10 mouse cellular contexts compared by ENCODE assay signal in the genomic region with DNA sequence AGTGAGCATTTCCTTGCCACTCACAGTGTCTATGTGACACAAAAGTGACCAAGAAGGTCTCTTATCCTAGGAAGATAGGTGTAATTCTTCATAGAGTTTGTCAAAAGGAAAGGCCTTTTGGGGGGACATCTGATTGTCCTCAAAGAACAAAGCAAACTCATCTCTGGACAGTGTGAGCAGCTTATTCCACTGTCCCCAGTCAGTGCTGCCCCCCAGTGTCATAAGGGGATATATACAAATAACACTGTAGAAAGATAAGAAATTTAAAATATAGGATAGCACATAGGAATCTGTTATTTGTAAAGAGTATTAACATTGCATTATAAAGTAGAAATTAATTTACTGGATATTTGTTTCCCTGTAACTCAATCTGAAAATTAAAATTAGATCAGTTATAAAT. TPM values are rescaled to one million over a fixed set of nuclear protein-coding genes. Genes with fewer than 3 reads are reported as not detected.
DNase-seq lines count a peak whose midpoint lies in the region; ATAC-seq and TF ChIP-seq lines count a peak whose summit lies in the region.
"Had no signal": no experiment of that assay in that cellular context is flagged by ENCODE, and none has a peak within 500 bp of the region (broad histone marks: within the 10 kb centered on the region; RNA-seq: fewer than 3 reads in every experiment).

No protein-coding gene starts in this region.

- no peak for DNase-seq in forebrain, postnatal 0 days
- no peak for DNase-seq in midbrain, embryonic 11.5 days (ENCODE audit: low spot score, missing footprints)
- peak; percentile 49 for DNase-seq in embryo, embryonic 10.5 days (ENCODE audit: low spot score)
- no peak for DNase-seq in ovary, postnatal 36 days (ENCODE audit: low spot score)
- DNase-seq in right cerebral cortex, postnatal 10 days (ENCODE audit: low spot score in 2 of 2) = no peak

- H3K4me3 ChIP-seq in forebrain, postnatal 0 days (ENCODE audit: low read depth, low read length) = no peak overlapping the region
- H3K4me3 ChIP-seq in forebrain, embryonic 15.5 days = no peak overlapping the region
- H3K4me3 ChIP-seq in midbrain, embryonic 12.5 days = no peak overlapping the region
- no peak overlapping the region for H3K4me3 ChIP-seq in midbrain, embryonic 11.5 days (ENCODE audit: low read depth, low read length)
- H3K4me3 ChIP-seq in neural tube, embryonic 15.5 days (replicated peaks) = peak overlapping the region; percentile 23
- H3K4me3 ChIP-seq: heart, embryonic 13.5 days; liver, embryonic 15.5 days had no signal

- H3K36me3 ChIP-seq in forebrain, postnatal 0 days (ENCODE audit: insufficient read depth) = no peaks in the 10 kb centered on the region
- H3K36me3 ChIP-seq in forebrain, embryonic 15.5 days = no peaks in the 10 kb centered on the region
- no peaks in the 10 kb centered on the region for H3K36me3 ChIP-seq in midbrain, embryonic 12.5 days
- no peaks in the 10 kb centered on the region for H3K36me3 ChIP-seq in midbrain, embryonic 11.5 days (ENCODE audit: control insufficient read depth, insufficient read depth, low read length)
- no peaks in the 10 kb centered on the region for H3K36me3 ChIP-seq in neural tube, embryonic 15.5 days
- H3K36me3 ChIP-seq: heart, embryonic 13.5 days; liver, embryonic 15.5 days had no signal

- H3K27me3 ChIP-seq in forebrain, postnatal 0 days (ENCODE audit: insufficient read depth, low read length) = no peaks in the 10 kb centered on the region; the same call in 1 of the 2 replicates
- H3K27me3 ChIP-seq in forebrain, embryonic 15.5 days = no peaks in the 10 kb centered on the region
- H3K27me3 ChIP-seq in midbrain, embryonic 12.5 days = peaks cover 46% of the 10 kb centered on the region
- peaks cover 14% of the 10 kb centered on the region for H3K27me3 ChIP-seq in midbrain, embryonic 11.5 days (ENCODE audit: control insufficient read depth, insufficient read depth, low read length)
- peaks cover 18% of the 10 kb centered on the region; the same call in 1 of the 2 replicates for H3K27me3 ChIP-seq in neural tube, embryonic 15.5 days (replicated peaks)

- TF ChIP-seq CTCF in forebrain, postnatal 0 days (IDR thresholded peaks at IDR 0.05; ENCODE audit: low read depth) = peak; percentile 53

- no peak for ATAC-seq in forebrain, postnatal 0 days
- ATAC-seq in forebrain, embryonic 15.5 days (replicated peaks) = no peak
- ATAC-seq in midbrain, embryonic 12.5 days (ENCODE audit: low FRiP score, low read depth) = no peak
- ATAC-seq in midbrain, embryonic 11.5 days (ENCODE audit: low FRiP score) = no peak
- ATAC-seq in neural tube, embryonic 15.5 days (ENCODE audit: low FRiP score) = no peak

- 0 out of 2 replicates have a peak overlapping the region, but pooled peaks have one; percentile 17 for H3K4me2 ChIP-seq in forebrain, postnatal 0 days (ENCODE audit: low read depth)
- H3K4me2 ChIP-seq in forebrain, embryonic 15.5 days (replicated peaks) = no peak overlapping the region
- H3K4me2 ChIP-seq in midbrain, embryonic 12.5 days (replicated peaks) = 0 out of 2 replicates have a peak overlapping the region, but pooled peaks have one; percentile 6
- H3K4me2 ChIP-seq in midbrain, embryonic 11.5 days = no peak overlapping the region
- H3K4me2 ChIP-seq in neural tube, embryonic 15.5 days = peak overlapping the region; percentile 46
- H3K4me2 ChIP-seq: heart, embryonic 13.5 days; liver, embryonic 15.5 days had no signal

- no peak overlapping the region for H3K27ac ChIP-seq in forebrain, postnatal 0 days (ENCODE audit: low read depth, low read length)
- H3K27ac ChIP-seq in forebrain, embryonic 15.5 days (replicated peaks) = no peak overlapping the region
- no peak overlapping the region for H3K27ac ChIP-seq in midbrain, embryonic 12.5 days (replicated peaks)
- H3K27ac ChIP-seq in midbrain, embryonic 11.5 days (ENCODE audit: low read depth, low read length) = no peak overlapping the region
- no peak overlapping the region for H3K27ac ChIP-seq in neural tube, embryonic 15.5 days (replicated peaks)
- H3K27ac ChIP-seq: heart, embryonic 13.5 days; liver, embryonic 15.5 days had no signal

- no peaks in the 10 kb centered on the region for H3K4me1 ChIP-seq in forebrain, postnatal 0 days (ENCODE audit: insufficient read depth)
- H3K4me1 ChIP-seq in forebrain, embryonic 15.5 days = no peaks in the 10 kb centered on the region
- H3K4me1 ChIP-seq in midbrain, embryonic 12.5 days = no peaks in the 10 kb centered on the region
- H3K4me1 ChIP-seq in midbrain, embryonic 11.5 days (ENCODE audit: control insufficient read depth, insufficient read depth, low read length) = no peaks in the 10 kb centered on the region
- no peaks in the 10 kb centered on the region for H3K4me1 ChIP-seq in neural tube, embryonic 15.5 days
- H3K4me1 ChIP-seq: heart, embryonic 13.5 days; liver, embryonic 15.5 days had no signal

- no peaks in the 10 kb centered on the region for H3K9me3 ChIP-seq in forebrain, postnatal 0 days (ENCODE audit: low read length)
- H3K9me3 ChIP-seq in forebrain, embryonic 15.5 days = no peaks in the 10 kb centered on the region
- no peaks in the 10 kb centered on the region for H3K9me3 ChIP-seq in midbrain, embryonic 12.5 days
- H3K9me3 ChIP-seq in midbrain, embryonic 11.5 days (ENCODE audit: control insufficient read depth, low read length) = no peaks in the 10 kb centered on the region
- no peaks in the 10 kb centered on the region for H3K9me3 ChIP-seq in neural tube, embryonic 15.5 days (replicated peaks)
- H3K9me3 ChIP-seq: heart, embryonic 13.5 days; liver, embryonic 15.5 days had no signal

- no peak overlapping the region for H3K9ac ChIP-seq in forebrain, postnatal 0 days
- no peak overlapping the region for H3K9ac ChIP-seq in forebrain, embryonic 15.5 days (replicated peaks)
- H3K9ac ChIP-seq in midbrain, embryonic 12.5 days (replicated peaks) = no peak overlapping the region
- no peak overlapping the region for H3K9ac ChIP-seq in midbrain, embryonic 11.5 days (ENCODE audit: low read length)
- H3K9ac ChIP-seq in neural tube, embryonic 15.5 days (replicated peaks) = no peak overlapping the region
- H3K9ac ChIP-seq: heart, embryonic 13.5 days; liver, embryonic 15.5 days had no signal

RNA-seq across cellular contexts. Expression of gene Nap1l2, which starts 2.9 kb away (rescaled TPM):
- total RNA-seq in forebrain, postnatal 0 days (2014; rRNA removed) = 33.1 and 49.5 TPM in 2 replicates
- polyA plus RNA-seq in forebrain, postnatal 0 days (2015; fragmentation: Nextera tagmentation; extraction: Ambion mirVana) = 36.8 and 60.1 TPM in 2 replicates
- polyA plus RNA-seq in forebrain, embryonic 15.5 days (2015; fragmentation: Nextera tagmentation; extraction: Ambion mirVana) = 40.3 and 42.8 TPM in 2 replicates
- 31.9 and 33.6 TPM in 2 replicates for polyA plus RNA-seq in midbrain, embryonic 12.5 days (2016; fragmentation: Nextera tagmentation; extraction: Ambion mirVana)
- 19.4 and 19.6 TPM in 2 replicates for polyA plus RNA-seq in midbrain, embryonic 11.5 days (2014; fragmentation: Nextera tagmentation; extraction: Ambion mirVana)
- 112 and 129 TPM in 2 replicates for polyA plus RNA-seq in neural tube, embryonic 15.5 days (2015; fragmentation: Nextera tagmentation; extraction: Ambion mirVana)
- polyA plus RNA-seq: liver, embryonic 15.5 days had no signal

Comparison
In these comparisons a context has a peak if more than half of its experiments do, and no peak if none do; other contexts are left out.
1. H3K4me2 ChIP-seq: peak in forebrain, postnatal 0 days (single experiment), midbrain, embryonic 12.5 days (single experiment) and neural tube, embryonic 15.5 days (single experiment); none in forebrain, embryonic 15.5 days (single experiment) and midbrain, embryonic 11.5 days (single experiment).